Mouse (Mus musculus): Measurements from ENCODE around the gene Man1a2.

DNA sequence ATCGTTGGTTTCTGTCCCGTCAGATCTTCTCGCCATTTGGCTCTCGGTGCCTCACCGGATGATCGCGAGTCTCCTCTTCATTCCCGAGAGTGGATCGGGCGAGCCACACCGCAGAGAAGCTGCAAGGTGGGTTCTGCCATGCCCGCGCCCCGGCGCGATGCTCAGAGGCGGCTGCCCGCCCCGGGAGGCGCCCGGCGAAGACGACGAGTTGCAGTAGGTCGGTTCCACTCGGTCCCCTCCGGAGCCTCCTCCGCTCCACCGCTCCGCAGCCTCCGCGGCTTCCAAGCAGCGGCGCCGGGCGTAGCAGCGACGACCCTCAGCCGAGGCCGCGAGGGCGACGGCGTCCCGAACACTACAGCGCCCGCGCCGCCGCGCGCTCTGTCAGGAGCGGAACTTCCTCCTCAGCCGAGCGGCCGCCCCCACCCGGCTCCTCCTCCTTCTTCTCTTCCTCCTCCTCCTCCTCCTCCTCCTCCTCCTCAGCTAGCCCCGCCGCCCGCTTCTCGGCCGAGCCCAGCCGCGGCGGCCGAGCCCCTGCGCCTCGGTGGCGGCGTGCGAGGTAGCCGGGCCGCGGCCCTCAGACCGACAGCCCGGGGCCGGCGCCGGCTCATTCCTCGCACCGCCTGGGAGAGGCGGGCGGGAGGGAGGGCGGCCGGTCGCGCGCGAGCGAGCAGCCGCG lies at the start of gene Man1a2:
- TF ChIP-seq CTCF (IDR thresholded peaks at IDR 0.05) (no peak), EP300 (IDR thresholded peaks at IDR 0.05) (no peak)
